Mouse (Mus musculus) lung, embryonic 15.5 days (tissue): ENCODE results near the gene Mydgf. TPM values are rescaled to one million over a fixed set of nuclear protein-coding genes. Genes with fewer than 3 reads are reported as not detected.

ENCODE experiments used
- ATAC-seq: fragments of 200-750 bp; cut with Nextera tagmentation; 2 replicates; pipeline ENCODE4 v1.8.0; 2017; ENCODE audit warnings: moderate number of reproducible peaks, borderline replicate concordance; ENCODE audit not compliant: low FRiP score, low TSS enrichment; ENCODE audit errors: extremely low read depth
- H3K27ac ChIP-seq: fragments of 300-500 bp; sonication (generic); 2 replicates; pipeline ENCODE4 v1.5.1; 2015; ENCODE audit warnings: moderate library complexity, mild to moderate bottlenecking, inconsistent platforms
- H3K27me3 ChIP-seq: fragments of 300-500 bp; sonication (generic); 2 replicates; pipeline ENCODE4 v1.6.1; 2015; ENCODE audit warnings: inconsistent platforms
- H3K36me3 ChIP-seq: fragments of 300-500 bp; sonication (generic); 2 replicates; pipeline ENCODE4 v1.6.1; 2015; ENCODE audit warnings: inconsistent platforms
- H3K4me1 ChIP-seq: fragments of 300-500 bp; sonication (generic); 2 replicates; pipeline ENCODE4 v1.6.1; 2015; ENCODE audit warnings: inconsistent platforms
- H3K4me2 ChIP-seq: fragments of 300-500 bp; sonication (generic); 2 replicates; pipeline ENCODE4 v1.6.1; 2015; ENCODE audit warnings: inconsistent platforms, mild to moderate bottlenecking, moderate library complexity
- H3K4me3 ChIP-seq: fragments of 300-500 bp; sonication (generic); 2 replicates; pipeline ENCODE4 v1.5.1; 2015; ENCODE audit warnings: mild to moderate bottlenecking, inconsistent platforms
- H3K9ac ChIP-seq: fragments of 300-500 bp; sonication (generic); 2 replicates; pipeline ENCODE4 v1.6.1; 2015; ENCODE audit warnings: inconsistent platforms
- H3K9me3 ChIP-seq: fragments of 300-500 bp; sonication (generic); 2 replicates; pipeline ENCODE4 v1.6.1; 2016; ENCODE audit warnings: inconsistent platforms
- WGBS: fragments of 180-500 bp; shearing (Covaris S2); methylation state at CpG from one replicate; pipeline ENCODE4 v1.1.7; 2015; 5-methylcytosine and 5-hydroxymethylcytosine counted together
- polyA plus RNA-seq: library from polyadenylated mRNA; unstranded; fragments of >200 nt; fragmentation: Nextera tagmentation; extraction: Ambion mirVana; gene quantifications from 2 replicates; pipeline ENCODE4 v1.2.1, GENCODE M21; 2015

Mydgf gene
- polyA plus RNA-seq, 1 experiment from 2014 or later = 103 TPM

DNA sequence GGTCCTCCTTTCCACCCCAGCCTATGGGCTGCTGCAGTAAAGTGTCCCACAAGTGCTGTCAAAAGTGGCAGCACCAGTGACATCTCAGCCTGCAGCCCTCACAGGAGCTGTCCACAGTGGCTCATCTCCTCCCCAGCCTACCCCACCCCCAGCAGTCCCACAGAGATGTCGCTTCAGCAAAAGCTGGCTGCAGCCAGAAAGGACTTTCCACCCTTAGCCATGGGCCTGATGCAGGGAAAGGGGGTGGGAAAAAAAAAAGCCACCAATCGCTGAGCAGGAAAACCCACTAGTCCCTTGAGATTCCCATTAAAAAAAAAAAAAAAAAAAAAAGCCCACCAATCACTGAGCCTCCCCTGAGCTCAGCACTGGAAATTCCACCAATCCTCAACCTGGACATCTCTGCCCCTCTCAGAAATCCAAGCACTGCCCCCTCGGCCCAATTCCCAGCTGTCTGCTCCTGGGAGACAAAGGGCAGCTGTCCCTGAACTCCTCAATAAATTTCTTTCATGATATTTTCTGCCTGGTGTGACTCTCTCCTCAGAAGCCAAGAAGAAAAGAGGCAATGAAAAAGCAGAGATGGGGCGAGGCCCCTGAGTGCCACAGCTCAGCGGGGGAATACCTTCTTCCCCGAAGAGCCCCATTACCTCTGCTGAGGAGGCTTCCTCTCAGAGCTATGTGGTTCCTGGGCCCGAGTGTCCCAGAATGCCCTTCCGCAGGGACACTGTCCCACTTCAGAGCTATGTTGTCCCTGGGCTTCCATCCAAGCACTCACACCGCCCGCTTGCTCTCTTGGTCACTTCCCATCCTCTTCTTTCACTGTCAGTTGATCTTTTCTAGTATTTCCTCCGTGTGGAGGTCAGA is 1.8 kb upstream of the Mydgf start:
- WGBS = 36% methylated on average over 11 of the region's 11 CpGs
- peaks cover 55% of the 10 kb centered on the region for H3K36me3 ChIP-seq

DNA sequence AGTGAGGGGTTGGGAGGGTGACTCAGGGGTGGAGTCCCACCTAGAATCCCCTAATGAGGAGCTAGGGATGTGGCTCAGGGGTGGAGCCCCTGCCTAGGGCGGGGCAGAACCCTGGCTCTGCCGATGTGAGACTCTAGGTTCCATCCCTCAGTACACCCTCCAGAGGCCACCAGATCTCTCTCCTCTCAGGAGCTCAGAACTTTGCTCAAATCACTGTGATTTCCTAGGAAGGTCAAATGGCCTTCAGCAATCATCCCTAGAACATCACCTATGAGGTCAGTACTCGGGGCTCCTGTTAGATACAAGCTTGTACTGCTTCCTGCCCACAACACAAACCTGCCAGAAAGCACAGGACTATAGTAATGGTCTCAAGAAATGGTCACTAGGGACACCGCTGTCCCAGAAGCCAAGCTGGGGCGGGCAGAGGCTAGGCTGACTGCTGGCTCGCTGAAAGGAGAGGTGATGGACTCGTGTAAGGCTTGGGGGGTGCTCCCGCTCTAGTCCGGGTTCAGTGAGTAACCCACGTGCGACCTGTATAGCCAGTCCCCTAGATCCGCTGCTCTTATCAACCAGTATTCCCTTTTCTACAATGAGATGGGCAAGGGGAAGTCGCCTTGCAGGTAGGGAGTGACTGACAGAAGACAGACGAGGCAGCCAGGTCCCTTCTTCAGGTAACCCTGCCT is 604 bp downstream of the Mydgf start:
- ATAC-seq = peak; percentile 4; the same call in 1 of the 2 replicates
- 1% methylated on average over 14 of the region's 14 CpGs for WGBS
- H3K36me3 ChIP-seq = peaks cover 48% of the 10 kb centered on the region
- H3K4me3 ChIP-seq = peak overlapping the region; percentile 79
- peak overlapping the region; percentile 73 for H3K9ac ChIP-seq
- H3K4me2 ChIP-seq = peak overlapping the region; percentile 80
- peaks cover 33% of the 10 kb centered on the region for H3K4me1 ChIP-seq
- H3K27ac ChIP-seq = peak overlapping the region; percentile 48
- H3K9me3 ChIP-seq = no peaks in the 10 kb centered on the region
- no peaks in the 10 kb centered on the region for H3K27me3 ChIP-seq

More for the DNA sequence above, 1.8 kb upstream of the Mydgf start:
- H3K4me3 ChIP-seq = no peak overlapping the region
- peak overlapping the region; percentile 84 for H3K27ac ChIP-seq
- peak overlapping the region; percentile 80 for H3K4me2 ChIP-seq
- H3K27me3 ChIP-seq = no peaks in the 10 kb centered on the region
- peaks cover 33% of the 10 kb centered on the region for H3K4me1 ChIP-seq
- peak; percentile 73; the same call in 1 of the 2 replicates for ATAC-seq
- H3K9ac ChIP-seq = no peak overlapping the region
- H3K9me3 ChIP-seq = no peaks in the 10 kb centered on the region

DNA sequence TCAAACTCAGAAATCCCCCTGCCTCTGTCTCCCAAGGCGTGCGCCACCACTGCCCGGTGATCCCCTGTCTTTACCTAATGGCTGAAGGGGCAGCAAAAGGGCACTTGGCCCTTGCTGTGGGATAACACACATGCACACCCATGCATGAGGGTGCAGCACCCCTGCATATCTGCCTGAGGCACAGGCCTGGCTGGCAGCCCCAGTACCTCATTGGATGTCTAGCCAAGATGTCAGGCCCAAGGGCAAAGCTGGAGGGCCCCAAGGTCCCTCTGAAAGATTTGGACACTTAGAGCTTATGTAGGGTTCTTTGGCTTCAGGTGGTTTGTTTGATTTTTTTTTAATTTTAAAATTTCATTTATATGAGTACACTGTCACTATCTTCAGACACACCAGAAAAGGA is 8.3 kb downstream of the Mydgf start:
- H3K4me1 ChIP-seq = peaks cover 6% of the 10 kb centered on the region; the same call in 1 of the 2 replicates
- no peaks in the 10 kb centered on the region for H3K27me3 ChIP-seq
- no peak overlapping the region for H3K27ac ChIP-seq
- H3K9me3 ChIP-seq = no peaks in the 10 kb centered on the region
- no peak for ATAC-seq
- no peak overlapping the region for H3K4me3 ChIP-seq
- no peak overlapping the region for H3K4me2 ChIP-seq
- no peak overlapping the region for H3K9ac ChIP-seq
- H3K36me3 ChIP-seq = peaks cover 40% of the 10 kb centered on the region
- 96% methylated on average over 3 of the region's 3 CpGs for WGBS

DNA sequence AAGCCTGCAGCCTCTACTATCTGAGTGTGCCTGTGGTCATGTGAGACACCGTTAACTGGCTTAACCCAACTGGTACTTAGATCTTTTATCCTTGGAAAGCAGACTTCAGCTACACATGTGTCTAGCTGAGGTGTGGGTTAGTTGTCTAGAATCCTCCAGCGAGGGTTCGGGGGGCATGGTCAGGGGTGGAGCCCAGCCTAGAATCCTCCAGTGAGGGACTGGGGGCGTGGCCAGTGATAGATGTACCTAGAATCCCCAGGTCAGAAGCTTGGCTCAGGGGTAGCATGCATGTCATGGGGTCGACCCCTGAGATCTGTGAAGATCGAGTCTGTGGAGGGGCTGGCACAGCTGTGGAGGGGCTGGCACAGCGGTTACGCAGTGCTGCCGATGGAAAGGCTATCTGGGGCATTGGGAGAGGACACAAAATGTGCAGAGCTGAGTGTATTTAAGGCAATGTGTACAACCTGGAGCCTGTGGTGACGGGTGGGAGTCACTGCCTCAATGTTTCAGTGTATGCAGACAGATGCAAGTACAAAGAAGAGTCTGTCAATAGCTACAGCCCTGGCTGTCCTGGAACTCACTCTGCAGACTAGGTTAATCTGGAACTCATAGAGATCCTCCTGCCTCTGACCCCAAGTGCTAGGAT is 10.2 kb downstream of the Mydgf start:
- Histone ChIP-seq H3K4me2 (no peak overlapping the region), H3K4me1 (peaks cover 8% of the 10 kb centered on the region; the same call in 1 of the 2 replicates), H3K27ac (no peak overlapping the region), H3K4me3 (no peak overlapping the region), H3K9ac (no peak overlapping the region), H3K27me3 (no peaks in the 10 kb centered on the region), H3K36me3 (peaks cover 30% of the 10 kb centered on the region), H3K9me3 (no peaks in the 10 kb centered on the region)
- WGBS = 52% methylated on average over 10 of the region's 10 CpGs
- no peak for ATAC-seq

DNA sequence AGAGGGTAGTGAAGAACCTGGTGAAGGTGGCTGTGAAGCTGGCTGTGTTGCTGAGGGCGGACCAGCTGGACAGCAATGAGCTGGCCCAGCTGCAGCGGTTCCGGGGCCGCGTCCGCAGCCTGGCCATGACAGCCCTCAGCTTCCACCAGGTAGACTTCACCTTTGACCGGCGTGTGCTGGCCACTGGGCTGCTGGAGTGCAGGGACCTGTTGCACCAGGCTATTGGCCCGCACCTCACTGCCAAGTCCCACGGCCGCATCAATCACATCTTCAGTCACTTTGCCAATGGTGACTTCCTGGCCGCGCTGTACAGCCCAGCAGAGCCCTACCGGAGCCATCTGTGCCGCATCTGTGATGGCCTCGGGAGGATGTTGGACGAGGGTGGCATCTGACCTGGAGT is 11.8 kb downstream of the Mydgf start:
- Histone ChIP-seq H3K4me1 (peaks cover 8% of the 10 kb centered on the region; the same call in 1 of the 2 replicates), H3K27me3 (no peaks in the 10 kb centered on the region), H3K4me2 (no peak overlapping the region), H3K9ac (no peak overlapping the region), H3K36me3 (peaks cover 15% of the 10 kb centered on the region), H3K9me3 (no peaks in the 10 kb centered on the region), H3K4me3 (no peak overlapping the region), H3K27ac (no peak overlapping the region)
- no peak for ATAC-seq
- WGBS = 84% methylated on average over 17 of the region's 17 CpGs

DNA sequence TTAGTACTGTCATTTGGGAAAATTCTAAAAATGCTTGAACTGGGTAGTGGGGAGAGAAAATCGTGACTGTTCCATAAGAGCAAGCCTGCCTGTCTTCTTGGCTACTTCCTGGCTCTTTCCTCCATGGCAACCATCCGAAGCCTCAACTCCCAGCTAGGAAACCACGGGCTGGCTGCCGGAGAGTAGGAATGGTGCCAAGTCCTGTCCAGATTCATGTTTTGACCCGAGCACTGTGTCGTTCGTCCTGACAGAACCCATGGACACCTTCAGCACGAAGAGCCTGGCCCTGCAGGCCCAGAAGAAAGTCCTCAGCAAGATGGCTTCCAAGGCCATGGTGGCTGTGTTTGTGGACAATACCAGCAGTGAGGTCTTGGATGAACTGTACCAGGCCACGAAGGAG is 12.3 kb downstream of the Mydgf start:
- H3K4me3 ChIP-seq = no peak overlapping the region
- no peak for ATAC-seq

DNA sequence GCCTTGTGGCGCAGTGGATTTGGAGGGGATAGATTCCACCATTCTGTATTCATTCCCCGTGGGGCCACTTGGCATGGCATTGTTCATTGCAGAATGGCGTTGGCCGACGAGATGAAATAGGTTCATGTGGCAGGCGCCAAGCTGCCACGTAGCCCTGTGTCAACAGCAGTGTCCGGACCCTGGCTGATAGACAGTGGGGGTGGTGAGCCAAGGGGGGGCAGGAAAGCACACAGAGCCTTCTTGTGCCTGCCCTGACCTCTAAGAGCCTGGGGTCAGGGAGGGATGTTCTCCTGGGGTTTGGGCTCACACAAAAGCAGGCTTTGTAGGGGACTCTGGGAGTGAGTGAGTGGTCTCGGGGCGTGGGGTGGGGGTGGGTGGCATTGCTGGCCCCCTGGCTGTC is 13.1 kb downstream of the Mydgf start:
- Histone ChIP-seq H3K4me2 (0 out of 2 replicates have a peak overlapping the region, but pooled peaks have one; percentile 13), H3K4me3 (no peak overlapping the region), H3K9ac (no peak overlapping the region), H3K9me3 (no peaks in the 10 kb centered on the region), H3K36me3 (peaks cover 5% of the 10 kb centered on the region; the same call in 1 of the 2 replicates), H3K4me1 (peaks cover 8% of the 10 kb centered on the region; the same call in 1 of the 2 replicates), H3K27ac (peak overlapping the region; percentile 69), H3K27me3 (no peaks in the 10 kb centered on the region)
- 48% methylated on average over 10 of the region's 10 CpGs for WGBS
- ATAC-seq = no peak

More for the DNA sequence above, 12.3 kb downstream of the Mydgf start:
- WGBS = 58% methylated on average over 9 of the region's 9 CpGs
- Histone ChIP-seq H3K9me3 (no peaks in the 10 kb centered on the region), H3K9ac (no peak overlapping the region), H3K4me2 (no peak overlapping the region), H3K4me1 (peaks cover 8% of the 10 kb centered on the region; the same call in 1 of the 2 replicates), H3K36me3 (peaks cover 11% of the 10 kb centered on the region), H3K27me3 (no peaks in the 10 kb centered on the region), H3K27ac (no peak overlapping the region)

DNA sequence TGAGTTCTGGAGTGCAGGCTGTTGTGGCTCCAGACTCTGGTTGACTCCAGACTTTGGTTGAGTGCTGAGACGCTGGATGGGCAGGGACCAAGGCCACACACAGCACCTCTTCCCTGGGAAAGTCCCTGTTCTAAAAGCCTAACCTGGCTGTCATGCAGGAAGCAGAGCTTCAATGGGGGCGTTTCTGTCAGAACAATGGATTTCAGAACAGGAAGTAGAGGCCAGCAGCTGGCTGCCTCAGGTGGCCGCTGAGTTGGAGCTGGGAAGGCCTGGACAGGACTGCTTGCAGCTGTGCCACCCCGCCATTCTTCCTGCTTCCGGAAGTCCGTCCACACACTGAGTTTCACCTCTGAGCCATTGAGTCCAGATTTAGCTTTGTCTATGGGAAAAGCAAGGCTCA is 13.9 kb downstream of the Mydgf start:
- peak; percentile 64; the same call in 1 of the 2 replicates for ATAC-seq
- peak overlapping the region; percentile 13; the same call in 1 of the 2 replicates for H3K4me2 ChIP-seq
- H3K4me1 ChIP-seq = peaks cover 8% of the 10 kb centered on the region; the same call in 1 of the 2 replicates
- H3K27ac ChIP-seq = peak overlapping the region; percentile 69
- H3K9me3 ChIP-seq = no peaks in the 10 kb centered on the region
- WGBS = 58% methylated on average over 6 of the region's 6 CpGs
- H3K36me3 ChIP-seq = no peaks in the 10 kb centered on the region
- H3K27me3 ChIP-seq = no peaks in the 10 kb centered on the region
- no peak overlapping the region for H3K4me3 ChIP-seq
- H3K9ac ChIP-seq = no peak overlapping the region

DNA sequence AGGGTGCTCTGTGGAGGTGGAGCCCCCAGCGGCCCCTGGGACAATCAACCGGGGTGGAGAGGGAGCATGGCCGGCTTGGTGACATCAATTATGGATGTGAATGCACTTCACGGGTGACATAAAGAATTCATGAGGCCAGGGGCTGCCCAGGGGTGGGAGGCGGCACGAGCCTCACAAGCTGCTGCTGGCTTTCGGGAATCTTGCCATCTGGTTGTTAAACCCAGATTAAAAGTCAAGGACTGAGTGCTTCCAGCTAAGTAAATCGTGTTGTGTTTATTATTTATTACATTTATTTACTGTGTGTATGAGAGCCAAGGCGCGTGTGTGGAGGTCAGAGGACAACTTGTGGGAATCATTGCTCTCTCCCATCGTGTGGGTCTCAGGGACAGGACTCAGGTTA is 18.0 kb downstream of the Mydgf start:
- Histone ChIP-seq H3K36me3 (no peaks in the 10 kb centered on the region), H3K27me3 (no peaks in the 10 kb centered on the region), H3K9me3 (no peaks in the 10 kb centered on the region), H3K4me1 (peaks cover 26% of the 10 kb centered on the region), H3K9ac (no peak overlapping the region), H3K27ac (no peak overlapping the region), H3K4me2 (no peak overlapping the region), H3K4me3 (no peak overlapping the region)
- no peak for ATAC-seq
- 50% methylated on average over 11 of the region's 11 CpGs for WGBS

DNA sequence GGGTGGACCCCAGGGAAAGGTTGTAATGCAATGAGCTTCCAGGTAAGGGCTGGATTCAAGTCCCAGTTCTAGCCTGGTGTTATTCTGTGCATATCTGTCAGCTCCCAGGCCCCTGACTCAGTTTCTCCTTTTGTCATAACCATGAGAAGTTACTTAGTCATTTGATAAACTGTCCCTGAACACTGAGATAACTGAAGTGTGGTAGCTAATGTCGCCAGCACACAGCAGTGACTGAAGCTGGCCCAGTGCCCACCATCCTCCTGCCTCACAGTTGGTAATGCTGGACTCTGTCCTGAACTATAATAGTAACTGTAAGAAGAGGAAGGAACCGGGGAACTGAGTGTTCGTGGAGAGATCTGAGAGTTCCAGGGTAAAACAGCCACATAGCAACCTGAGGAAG is 19.2 kb downstream of the Mydgf start:
- H3K9ac ChIP-seq = no peak overlapping the region
- no peak overlapping the region for H3K27ac ChIP-seq
- peaks cover under 1% of the 10 kb centered on the region; the same call in 1 of the 2 replicates for H3K27me3 ChIP-seq
- H3K4me1 ChIP-seq = peaks cover 21% of the 10 kb centered on the region
- ATAC-seq = no peak
- WGBS = 71% methylated on average over 3 of the region's 3 CpGs
- H3K36me3 ChIP-seq = no peaks in the 10 kb centered on the region
- H3K9me3 ChIP-seq = no peaks in the 10 kb centered on the region
- no peak overlapping the region for H3K4me3 ChIP-seq
- H3K4me2 ChIP-seq = no peak overlapping the region

DNA sequence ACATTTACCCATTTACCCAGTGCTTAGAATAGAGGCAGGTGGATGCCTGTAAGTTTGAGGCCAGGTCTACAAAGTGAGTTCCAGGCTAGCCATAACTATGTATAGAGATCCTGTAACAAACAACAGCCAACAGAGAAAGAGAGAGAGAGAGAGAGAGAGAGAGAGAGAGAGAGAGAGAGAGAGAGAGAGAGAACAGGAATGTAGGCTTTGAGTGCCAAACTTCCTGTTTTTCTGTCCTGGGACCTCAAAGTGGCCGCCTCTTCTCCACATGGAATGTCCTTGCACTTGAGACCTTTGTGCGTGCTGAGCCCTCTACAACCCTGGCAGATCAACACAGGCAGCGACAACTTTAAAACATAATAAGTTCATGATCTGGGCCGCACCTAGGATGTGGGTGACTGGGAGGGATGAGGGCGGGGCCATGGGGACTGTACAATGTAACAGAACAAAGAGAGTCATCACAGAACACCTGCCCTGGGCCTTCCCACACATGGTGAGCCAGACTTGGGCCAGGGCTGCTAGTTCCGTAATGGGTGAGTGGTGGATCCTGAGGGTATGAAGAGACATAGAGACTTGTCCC is 20.1 kb downstream of the Mydgf start:
- peak overlapping the region; percentile 49 for H3K4me3 ChIP-seq
- peaks cover 21% of the 10 kb centered on the region for H3K4me1 ChIP-seq
- no peaks in the 10 kb centered on the region for H3K9me3 ChIP-seq
- 58% methylated on average over 6 of the region's 6 CpGs for WGBS
- no peak overlapping the region for H3K27ac ChIP-seq
- H3K4me2 ChIP-seq = peak overlapping the region; percentile 71
- H3K36me3 ChIP-seq = no peaks in the 10 kb centered on the region
- ATAC-seq = no peak
- H3K27me3 ChIP-seq = peaks cover 7% of the 10 kb centered on the region
- no peak overlapping the region; the same call in 1 of the 2 replicates for H3K9ac ChIP-seq
